Mouse (Mus musculus) MEL (cell line): ENCODE data around the gene Rnf151. TPM values are rescaled to one million over a fixed set of nuclear protein-coding genes. Genes with fewer than 3 reads are reported as not detected.

Experiments
- DNase-seq: peaks from one replicate; pipeline ENCODE4 v3.0.0; 2011; ENCODE audit warnings: low read depth, low spot score
- H3K27ac ChIP-seq: 2 replicates; pipeline ENCODE4 v1.5.1; 2012; ENCODE audit warnings: low read depth, mild to moderate bottlenecking, control low read depth, low read length, moderate library complexity; ENCODE audit not compliant: control insufficient read depth
- H3K27me3 ChIP-seq, 2 experiments: fragments of 150-350 bp in 1 of 2; sonication (generic) in 1 of 2; 2 replicates each; pipeline ENCODE4 v1.6.1; 2012; ENCODE audit warnings: low read length in 2 of 2, mild to moderate bottlenecking in 2 of 2, improper control_type of control experiment in 1 of 2, moderate library complexity in 1 of 2; ENCODE audit not compliant: insufficient read depth in 2 of 2, control insufficient read depth in 1 of 2
- H3K36me3 ChIP-seq, 2 experiments: 2 replicates each; pipeline ENCODE4 v1.6.1; 2012 to 2014; ENCODE audit warnings: low read length in 2 of 2, improper control_type of control experiment in 1 of 2, inconsistent platforms in 1 of 2, mild to moderate bottlenecking in 1 of 2; ENCODE audit not compliant: insufficient read depth in 2 of 2, control insufficient read depth in 1 of 2
- H3K4me1 ChIP-seq, 2 experiments: fragments of 150-350 bp in 1 of 2; sonication (generic) in 1 of 2; 2 replicates each; pipeline ENCODE4 v1.6.1; 2012; ENCODE audit warnings: low read length in 2 of 2, improper control_type of control experiment in 1 of 2, mild to moderate bottlenecking in 1 of 2; ENCODE audit not compliant: insufficient read depth in 2 of 2, control insufficient read depth in 1 of 2
- H3K4me3 ChIP-seq, 2 experiments: fragments of 150-350 bp in 1 of 2; sonication (generic) in 1 of 2; 2 replicates each; pipeline ENCODE4 v1.5.1; 2012; ENCODE audit warnings: low read depth in 2 of 2, low read length in 2 of 2, mild to moderate bottlenecking in 2 of 2, moderate library complexity in 2 of 2, control low read depth in 1 of 2, improper control_type of control experiment in 1 of 2; ENCODE audit not compliant: control insufficient read depth in 1 of 2, insufficient read depth in 1 of 2
- H3K79me2 ChIP-seq: 2 replicates; pipeline ENCODE4 v1.6.1; 2012; ENCODE audit warnings: mild to moderate bottlenecking, low read length, moderate library complexity; ENCODE audit not compliant: control insufficient read depth, poor library complexity, insufficient read depth
- H3K9ac ChIP-seq: 2 replicates; pipeline ENCODE4 v1.6.1; 2012; ENCODE audit warnings: low read depth, mild to moderate bottlenecking, control low read depth, low read length, moderate library complexity; ENCODE audit not compliant: control insufficient read depth, poor library complexity, severe bottlenecking
- H3K9me3 ChIP-seq: fragments of 150-350 bp; sonication (generic); replicated peaks from 2 replicates; pipeline ENCODE4 v1.6.1; 2012; ENCODE audit warnings: mild to moderate bottlenecking, low read length, improper control_type of control experiment, moderate library complexity; ENCODE audit not compliant: insufficient read depth
- BHLHE40 ChIP-seq: IDR thresholded peaks from 2 replicates; pipeline ENCODE4 v1.6.1; 2012; ENCODE audit warnings: low read depth, mild to moderate bottlenecking, inconsistent platforms, low read length, improper control_type of control experiment, borderline replicate concordance
- CHD2 ChIP-seq: IDR thresholded peaks from 2 replicates; pipeline ENCODE4 v1.6.1; 2011; ENCODE audit warnings: low read length, improper control_type of control experiment
- CTCF ChIP-seq, 3 experiments: IDR thresholded peaks in 2 of 3; conservative IDR thresholded peaks in 1 of 3; 2 replicates each; pipeline ENCODE4 v1.5.1; 2011 to 2012; ENCODE audit warnings: low read length in 3 of 3, low read depth in 2 of 3, mild to moderate bottlenecking in 2 of 3, improper control_type of control experiment in 1 of 3, inconsistent platforms in 1 of 3, mixed read lengths in 1 of 3, moderate library complexity in 1 of 3; ENCODE audit not compliant: control insufficient read depth in 1 of 3, insufficient read depth in 1 of 3, poor library complexity in 1 of 3, severe bottlenecking in 1 of 3
- HCFC1 ChIP-seq: IDR thresholded peaks from 2 replicates; pipeline ENCODE4 v1.6.1; 2012; ENCODE audit warnings: low read depth, mild to moderate bottlenecking, inconsistent platforms, low read length, improper control_type of control experiment, moderate library complexity
- MAFK ChIP-seq: IDR thresholded peaks from 2 replicates; pipeline ENCODE4 v1.6.1; 2011; ENCODE audit warnings: low read depth, mild to moderate bottlenecking, low read length, improper control_type of control experiment, borderline replicate concordance
- MAX ChIP-seq: IDR thresholded peaks from 2 replicates; pipeline ENCODE4 v1.6.1; 2011; ENCODE audit warnings: low read length, improper control_type of control experiment
- MAZ ChIP-seq: IDR thresholded peaks from 2 replicates; pipeline ENCODE4 v1.6.1; 2012; ENCODE audit warnings: low read depth, mild to moderate bottlenecking, inconsistent platforms, low read length, improper control_type of control experiment
- MXI1 ChIP-seq: IDR thresholded peaks from 2 replicates; pipeline ENCODE4 v1.6.1; 2011; ENCODE audit warnings: mild to moderate bottlenecking, low read depth, low read length, improper control_type of control experiment
- MYC ChIP-seq: IDR thresholded peaks from 2 replicates; pipeline ENCODE4 v1.6.1; 2011; ENCODE audit warnings: low read depth, mild to moderate bottlenecking, low read length, improper control_type of control experiment, moderate library complexity
- NELFE ChIP-seq: IDR thresholded peaks from 2 replicates; pipeline ENCODE4 v1.6.1; 2011; ENCODE audit warnings: low read depth, low read length, improper control_type of control experiment
- POLR2A ChIP-seq, 2 experiments: IDR thresholded peaks; 2 replicates each; pipeline ENCODE4 v1.6.1; 2011 to 2012; ENCODE audit warnings: low read length in 2 of 2, mild to moderate bottlenecking in 2 of 2, control low read depth in 1 of 2, improper control_type of control experiment in 1 of 2, low read depth in 1 of 2, moderate library complexity in 1 of 2; ENCODE audit not compliant: control insufficient read depth in 1 of 2, insufficient read depth in 1 of 2, poor library complexity in 1 of 2
- POLR2AphosphoS2 ChIP-seq: IDR thresholded peaks from 2 replicates; pipeline ENCODE4 v1.6.1; 2011; ENCODE audit warnings: low read length, improper control_type of control experiment
- SIN3A ChIP-seq: IDR thresholded peaks from 2 replicates; pipeline ENCODE4 v1.6.1; 2012; ENCODE audit warnings: low read length, improper control_type of control experiment, inconsistent platforms
- TCF12 ChIP-seq: IDR thresholded peaks from 2 replicates; pipeline ENCODE4 v1.6.1; 2014; ENCODE audit warnings: low read depth, mild to moderate bottlenecking, inconsistent platforms, low read length, improper control_type of control experiment, moderate library complexity
- UBTF ChIP-seq: IDR thresholded peaks from 2 replicates; pipeline ENCODE4 v1.6.1; 2012; ENCODE audit warnings: low read depth, mild to moderate bottlenecking, inconsistent platforms, low read length, improper control_type of control experiment, moderate library complexity, borderline replicate concordance; ENCODE audit not compliant: insufficient read depth
- USF2 ChIP-seq, 2 experiments: IDR thresholded peaks; 2 replicates each; pipeline ENCODE4 v1.6.1; 2011 to 2012; ENCODE audit warnings: improper control_type of control experiment in 2 of 2, low read length in 2 of 2, borderline replicate concordance in 1 of 2, inconsistent platforms in 1 of 2, low read depth in 1 of 2, mild to moderate bottlenecking in 1 of 2; ENCODE audit not compliant: insufficient read depth in 1 of 2
- ZC3H11A ChIP-seq: IDR thresholded peaks from 2 replicates; pipeline ENCODE4 v1.6.1; 2012; ENCODE audit warnings: low read depth, mild to moderate bottlenecking, inconsistent platforms, low read length, improper control_type of control experiment
- ZMIZ1 ChIP-seq: IDR thresholded peaks from 2 replicates; pipeline ENCODE4 v1.6.1; 2012; ENCODE audit warnings: low read depth, mild to moderate bottlenecking, inconsistent platforms, low read length, improper control_type of control experiment, moderate library complexity
- polyA plus RNA-seq, 2 experiments: library from polyadenylated mRNA; stranded (reverse) in 1 of 2; unstranded in 1 of 2; fragments of >175 nt in 1 of 2; fragments of >200 nt in 1 of 2; gene quantifications; 2 replicates each; pipeline versions ENCODE4 v1.2.1 to v1.2.4; 2012; ENCODE audit warnings: low replicate concordance in 2 of 2, low read depth in 1 of 2; ENCODE audit not compliant: insufficient read length in 2 of 2, insufficient read depth in 1 of 2, missing spikeins in 1 of 2
- total RNA-seq: library from RNA; depleted of rRNA; stranded (reverse); fragments of 300-350 nt; gene quantifications from 2 replicates; pipeline ENCODE4 v1.2.3, GENCODE M21; 2012

The Rnf151 gene
- total and polyA plus RNA-seq, 3 experiments: 0.23 to 0.40 TPM; not detected in 1

DNA sequence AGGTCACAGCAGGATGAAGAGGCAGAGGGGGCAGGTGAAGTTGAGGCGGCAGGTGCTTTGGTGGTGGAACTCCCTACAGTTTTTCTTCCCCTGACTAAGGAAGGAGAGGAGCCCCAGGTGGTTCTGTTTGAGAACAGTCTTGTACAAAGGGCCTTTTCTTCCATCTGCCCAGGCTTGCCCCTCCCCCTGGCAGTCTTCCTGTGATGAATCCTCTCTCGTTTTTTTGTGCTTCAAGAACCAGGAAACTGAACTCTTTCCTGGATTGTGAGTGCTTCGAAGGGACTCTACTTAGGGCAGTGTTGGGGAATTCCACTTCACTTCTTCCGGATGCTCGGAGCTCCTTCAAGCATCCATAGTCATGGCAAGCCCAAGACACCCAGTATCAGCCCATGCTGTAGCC lies 19.9 kb downstream of the Rnf151 start:
- Histone ChIP-seq H3K4me1 (peaks cover 2 to 10% of the 10 kb centered on the region in 2 experiments; a peak in 1 of 4 replicates), H3K4me3 (no peak overlapping the region), H3K9me3 (no peaks in the 10 kb centered on the region), H3K27ac (no peak overlapping the region), H3K36me3 (peaks cover 0 to 2% of the 10 kb centered on the region in 2 experiments; a peak in 2 of 4 replicates), H3K79me2 (peaks cover 8% of the 10 kb centered on the region), H3K9ac (no peak overlapping the region)
- DNase-seq: no peak
- TF ChIP-seq CHD2 (no peak), POLR2A (IDR thresholded peaks at IDR 0.05; ENCODE audit: control insufficient read depth in 1 of 2, insufficient read depth in 1 of 2, low read depth in 1 of 2, low read length in 2 of 2, poor library complexity in 1 of 2) (no peak), UBTF (no peak), BHLHE40 (no peak), ZC3H11A (no peak), TCF12 (no peak)
- TF ChIP-seq, all 39 proteins: peak for 0
- H3K27me3 ChIP-seq: no peaks in the 10 kb centered on the region

DNA sequence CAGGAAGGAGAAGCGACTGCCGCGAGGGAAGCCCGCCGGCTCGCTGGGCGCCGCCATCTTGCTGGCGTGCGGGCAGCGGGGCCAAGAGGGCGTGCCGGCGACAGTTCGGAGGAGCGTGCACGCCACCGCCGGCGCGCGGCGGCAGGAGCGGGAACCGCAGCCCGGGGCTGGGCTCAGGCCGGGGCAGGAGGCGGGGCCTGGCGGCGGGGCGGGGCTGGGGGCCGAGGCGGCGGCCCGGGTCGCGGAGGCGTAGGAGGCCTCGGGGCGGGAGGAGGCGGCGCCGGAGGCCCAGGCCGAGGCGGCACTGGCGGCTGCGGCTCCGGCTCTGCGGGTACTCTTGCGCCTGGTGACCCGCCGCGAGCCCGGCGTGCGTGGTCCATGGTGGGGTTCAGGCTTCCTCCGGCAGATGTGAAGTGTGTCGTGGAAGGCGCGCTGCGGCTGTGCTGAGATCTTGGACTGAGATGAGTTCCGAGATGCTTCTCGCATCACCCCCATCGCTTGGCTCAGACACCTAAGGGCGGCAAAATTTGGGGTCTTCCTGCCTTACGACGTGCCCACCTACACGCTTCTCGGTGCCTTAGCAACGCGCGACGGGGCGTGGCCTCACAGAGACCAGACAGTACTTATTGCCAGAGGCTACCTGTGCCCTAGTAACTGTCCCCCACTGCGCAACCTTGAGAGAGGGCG lies 21.7 kb downstream of the Rnf151 start, which contains the start of the genes Gfer and Noxo1:
Gene Gfer (minus strand): TSS at position 146 of the 687 bp plus-strand sequence.
Gene Noxo1 (plus strand): TSS at position 224 of the 687 bp plus-strand sequence.
- 0 out of 6 replicates have a peak, but pooled peaks of 1 of the 3 experiments have one; percentile 0 for TF ChIP-seq CTCF (IDR thresholded peaks at IDR 0.05 in 2 of 3, conservative IDR thresholded peaks at IDR 0.05 in 1 of 3; ENCODE audit: control insufficient read depth in 1 of 3, insufficient read depth in 1 of 3, low read depth in 2 of 3, low read length in 3 of 3, poor library complexity in 1 of 3, severe bottlenecking in 1 of 3)
- peak; percentile 53 for TF ChIP-seq HCFC1
- TF ChIP-seq POLR2AphosphoS2: peak; percentile 44; the same call in 1 of the 2 replicates
- no peak; the same call in 1 of the 2 replicates for TF ChIP-seq MAX
- peak; percentile 43; the same call in 1 of the 2 replicates for TF ChIP-seq ZMIZ1
- TF ChIP-seq MYC: 0 out of 2 replicates have a peak, but pooled peaks have one; percentile 10
- TF ChIP-seq MAZ: peak; percentile 45; the same call in 1 of the 2 replicates
- no peak for TF ChIP-seq USF2 (IDR thresholded peaks at IDR 0.05; ENCODE audit: borderline replicate concordance in 1 of 2, insufficient read depth in 1 of 2, low read depth in 1 of 2, low read length in 2 of 2)
- TF ChIP-seq SIN3A: peak; percentile 63
- peak; percentile 49 for TF ChIP-seq TCF12
- no peak for TF ChIP-seq MAFK
- no peak for TF ChIP-seq CHD2
- TF ChIP-seq MXI1: peak; percentile 94
- TF ChIP-seq POLR2A (IDR thresholded peaks at IDR 0.05; ENCODE audit: control insufficient read depth in 1 of 2, insufficient read depth in 1 of 2, low read depth in 1 of 2, low read length in 2 of 2, poor library complexity in 1 of 2): peak; percentile 75 to 97; a peak in 2 of 4 replicates
- TF ChIP-seq NELFE: peak; percentile 82
- peak; percentile 88 for DNase-seq
- Histone ChIP-seq H3K79me2 (peaks cover 8% of the 10 kb centered on the region), H3K36me3 (peaks cover 0 to 2% of the 10 kb centered on the region in 2 experiments; a peak in 1 of 4 replicates), H3K9me3 (no peaks in the 10 kb centered on the region), H3K4me1 (peaks cover 2 to 10% of the 10 kb centered on the region in 2 experiments; a peak in 1 of 4 replicates), H3K9ac (peak within 1 kb of the TSS; percentile 85), H3K4me3 (peak within 1 kb of the TSS; percentile 78 to 99), H3K27me3 (no peaks in the 10 kb centered on the region), H3K27ac (peak within 1 kb of the TSS; percentile 75)
